Mouse (Mus musculus) forebrain, embryonic 16.5 days (tissue): ENCODE measurements around the gene Sirpa. TPM values are rescaled to one million over a fixed set of nuclear protein-coding genes. Genes with fewer than 3 reads are reported as not detected.

Source experiments
- ATAC-seq: fragments of 200-750 bp; cut with Nextera tagmentation; 2 replicates; pipeline ENCODE4 v1.8.0; 2017; ENCODE audit warnings: mild to moderate bottlenecking, moderate library complexity
- H3K27ac ChIP-seq: fragments of 300-500 bp; sonication (generic); 2 replicates; pipeline ENCODE4 v1.5.1; 2014; ENCODE audit warnings: low read length, control low read depth
- H3K27me3 ChIP-seq: fragments of 300-500 bp; sonication (generic); replicated peaks from 2 replicates; pipeline ENCODE4 v1.6.1; 2014; ENCODE audit warnings: low read length; ENCODE audit not compliant: control insufficient read depth, insufficient read depth
- H3K36me3 ChIP-seq: fragments of 300-500 bp; sonication (generic); 2 replicates; pipeline ENCODE4 v1.6.1; 2014; ENCODE audit not compliant: control insufficient read depth, insufficient read depth
- H3K4me1 ChIP-seq: fragments of 300-500 bp; sonication (generic); replicated peaks from 2 replicates; pipeline ENCODE4 v1.6.1; 2014; ENCODE audit warnings: low read length; ENCODE audit not compliant: control insufficient read depth, insufficient read depth
- H3K4me2 ChIP-seq: fragments of 300-500 bp; sonication (generic); 2 replicates; pipeline ENCODE4 v1.6.1; 2014; ENCODE audit warnings: mild to moderate bottlenecking, low read length, control low read depth
- H3K4me3 ChIP-seq: fragments of 300-500 bp; sonication (generic); replicated peaks from 2 replicates; pipeline ENCODE4 v1.5.1; 2014; ENCODE audit warnings: mild to moderate bottlenecking, low read length, control low read depth
- H3K9ac ChIP-seq: fragments of 300-500 bp; sonication (generic); replicated peaks from 2 replicates; pipeline ENCODE4 v1.6.1; 2014; ENCODE audit warnings: low read depth, low read length, control low read depth
- H3K9me3 ChIP-seq: fragments of 300-500 bp; sonication (generic); 2 replicates; pipeline ENCODE4 v1.6.1; 2016; ENCODE audit warnings: low read length; ENCODE audit not compliant: control insufficient read depth
- WGBS: fragments of 180-500 bp; shearing (Covaris S2); extraction: QIAGEN DNeasy Blood & Tissue Kit; methylation state at CpG from one replicate; pipeline ENCODE4 v1.1.7; 2014; 5-methylcytosine and 5-hydroxymethylcytosine counted together
- polyA plus RNA-seq: library from polyadenylated mRNA; unstranded; fragments of >200 nt; fragmentation: Nextera tagmentation; extraction: Ambion mirVana; gene quantifications from 2 replicates; pipeline ENCODE4 v1.2.1, GENCODE M21; 2015

Sirpa gene
- polyA plus RNA-seq, 1 experiment from 2014 or later, result 34.8 TPM

- no peak for ATAC-seq
- 84% methylated on average over 4 of the region's 4 CpGs for WGBS
- H3K27me3 ChIP-seq, result no peaks in the 10 kb centered on the region
- H3K4me1 ChIP-seq, result peaks cover 9% of the 10 kb centered on the region; the same call in 1 of the 2 replicates
- H3K4me3 ChIP-seq, result no peak overlapping the region
- no peak overlapping the region for H3K4me2 ChIP-seq
- no peak overlapping the region for H3K9ac ChIP-seq
- peaks cover 4% of the 10 kb centered on the region; the same call in 1 of the 2 replicates for H3K36me3 ChIP-seq
- no peaks in the 10 kb centered on the region for H3K9me3 ChIP-seq
- H3K27ac ChIP-seq, result no peak overlapping the region
Measured at GRCm38 (mm10) chr2:129626621-129627061, 34.0 kb downstream of the Sirpa start.

GRCm38 (mm10) chr2:129627133-129627532 is 34.5 kb downstream of the Sirpa start:
- Histone ChIP-seq H3K27ac (no peak overlapping the region), H3K27me3 (no peaks in the 10 kb centered on the region), H3K9me3 (no peaks in the 10 kb centered on the region), H3K4me3 (no peak overlapping the region), H3K4me2 (no peak overlapping the region), H3K36me3 (peaks cover 4% of the 10 kb centered on the region; the same call in 1 of the 2 replicates), H3K9ac (no peak overlapping the region), H3K4me1 (peaks cover 9% of the 10 kb centered on the region; the same call in 1 of the 2 replicates)
- 85% methylated on average over 5 of the region's 5 CpGs for WGBS
- ATAC-seq, result no peak

GRCm38 (mm10) chr2:129627811-129628210 is 35.2 kb downstream of the Sirpa start:
- 91% methylated on average over 13 of the region's 13 CpGs for WGBS
- no peak for ATAC-seq

GRCm38 (mm10) chr2:129628456-129629185 is 36.0 kb downstream of the Sirpa start:
- WGBS, result 92% methylated on average over 6 of the region's 6 CpGs
- H3K9me3 ChIP-seq, result no peaks in the 10 kb centered on the region
- H3K27me3 ChIP-seq, result no peaks in the 10 kb centered on the region
- no peak overlapping the region for H3K4me3 ChIP-seq
- H3K9ac ChIP-seq, result no peak overlapping the region
- peaks cover 9% of the 10 kb centered on the region; the same call in 1 of the 2 replicates for H3K4me1 ChIP-seq
- no peak overlapping the region for H3K4me2 ChIP-seq
- H3K36me3 ChIP-seq, result peaks cover 4% of the 10 kb centered on the region; the same call in 1 of the 2 replicates
- ATAC-seq, result no peak
- H3K27ac ChIP-seq, result no peak overlapping the region

More at GRCm38 (mm10) chr2:129627811-129628210, 35.2 kb downstream of the Sirpa start:
- H3K9me3 ChIP-seq, result no peaks in the 10 kb centered on the region
- H3K9ac ChIP-seq, result no peak overlapping the region
- no peak overlapping the region for H3K4me3 ChIP-seq
- peaks cover 4% of the 10 kb centered on the region; the same call in 1 of the 2 replicates for H3K36me3 ChIP-seq
- no peak overlapping the region for H3K27ac ChIP-seq
- H3K4me1 ChIP-seq, result peaks cover 9% of the 10 kb centered on the region; the same call in 1 of the 2 replicates
- no peaks in the 10 kb centered on the region for H3K27me3 ChIP-seq
- H3K4me2 ChIP-seq, result no peak overlapping the region

- WGBS, result 95% methylated on average over 15 of the region's 15 CpGs
- Histone ChIP-seq H3K4me1 (peaks cover 3% of the 10 kb centered on the region; the same call in 1 of the 2 replicates), H3K4me3 (no peak overlapping the region), H3K36me3 (peaks cover 4% of the 10 kb centered on the region; the same call in 1 of the 2 replicates), H3K9me3 (no peaks in the 10 kb centered on the region), H3K27me3 (no peaks in the 10 kb centered on the region), H3K27ac (no peak overlapping the region), H3K9ac (no peak overlapping the region), H3K4me2 (no peak overlapping the region)
- ATAC-seq, result no peak
Measured at GRCm38 (mm10) chr2:129629786-129630531, 37.3 kb downstream of the Sirpa start.

- Histone ChIP-seq H3K27ac (no peak overlapping the region), H3K9me3 (no peaks in the 10 kb centered on the region), H3K27me3 (no peaks in the 10 kb centered on the region), H3K9ac (no peak overlapping the region), H3K4me3 (no peak overlapping the region), H3K4me1 (no peaks in the 10 kb centered on the region), H3K4me2 (no peak overlapping the region), H3K36me3 (peaks cover 4% of the 10 kb centered on the region; the same call in 1 of the 2 replicates)
- no peak for ATAC-seq
- WGBS, result 95% methylated on average over 3 of the region's 3 CpGs
Measured at GRCm38 (mm10) chr2:129630532-129630886, 37.9 kb downstream of the Sirpa start.

- no peaks in the 10 kb centered on the region for H3K4me1 ChIP-seq
- 88% methylated on average over 7 of the region's 7 CpGs for WGBS
- no peaks in the 10 kb centered on the region for H3K9me3 ChIP-seq
- no peak overlapping the region for H3K27ac ChIP-seq
- no peak overlapping the region for H3K4me3 ChIP-seq
- ATAC-seq, result no peak
- no peak overlapping the region for H3K9ac ChIP-seq
- no peaks in the 10 kb centered on the region for H3K27me3 ChIP-seq
- no peak overlapping the region for H3K4me2 ChIP-seq
- H3K36me3 ChIP-seq, result peaks cover 4% of the 10 kb centered on the region; the same call in 1 of the 2 replicates
Measured at GRCm38 (mm10) chr2:129630978-129631660, 38.5 kb downstream of the Sirpa start.

- Histone ChIP-seq H3K4me1 (no peaks in the 10 kb centered on the region), H3K27ac (no peak overlapping the region), H3K9ac (no peak overlapping the region), H3K36me3 (peaks cover 4% of the 10 kb centered on the region; the same call in 1 of the 2 replicates), H3K4me3 (no peak overlapping the region), H3K4me2 (no peak overlapping the region), H3K9me3 (no peaks in the 10 kb centered on the region), H3K27me3 (no peaks in the 10 kb centered on the region)
- WGBS, result 91% methylated on average over 7 of the region's 7 CpGs
- no peak for ATAC-seq
Measured at GRCm38 (mm10) chr2:129632324-129632723, 39.7 kb downstream of the Sirpa start.
